Mouse (Mus musculus): ENCODE results near the gene Klhl22.

The Klhl22 gene

GRCm38 (mm10) chr16:17757756-17758155 is 1.7 kb upstream of the Klhl22 start:
- no peak for DNase-seq (ENCODE audit: low read depth)

- DNase-seq (ENCODE audit: low read depth): no peak
Measured at GRCm38 (mm10) chr16:17758902-17759301, 516 bp upstream of the Klhl22 start.

GRCm38 (mm10) chr16:17759813-17760321 is 449 bp downstream of the Klhl22 start:
- peak; percentile 39 for DNase-seq (ENCODE audit: low read depth)

- peak; percentile 28 for DNase-seq (ENCODE audit: low read depth)
Measured at GRCm38 (mm10) chr16:17760657-17761056, 1.2 kb downstream of the Klhl22 start.

- DNase-seq (ENCODE audit: low read depth): peak; percentile 47
Measured at GRCm38 (mm10) chr16:17761074-17761473, 1.7 kb downstream of the Klhl22 start.

- DNase-seq (ENCODE audit: low read depth): no peak
Measured at GRCm38 (mm10) chr16:17764108-17764511, 4.7 kb downstream of the Klhl22 start.

- DNase-seq (ENCODE audit: low read depth): no peak
Measured at GRCm38 (mm10) chr16:17768834-17769233, 9.4 kb downstream of the Klhl22 start.

GRCm38 (mm10) chr16:17771117-17771865 is 11.9 kb downstream of the Klhl22 start:
- no peak for DNase-seq (ENCODE audit: low read depth)

- DNase-seq (ENCODE audit: low read depth): peak; percentile 37
Measured at GRCm38 (mm10) chr16:17776828-17777227, 17.4 kb downstream of the Klhl22 start.

GRCm38 (mm10) chr16:17778223-17778622 is 18.8 kb downstream of the Klhl22 start:
- DNase-seq (ENCODE audit: low read depth): no peak

GRCm38 (mm10) chr16:17779692-17780091 is 20.3 kb downstream of the Klhl22 start:
- DNase-seq (ENCODE audit: low read depth): no peak

- DNase-seq (ENCODE audit: low read depth): no peak
Measured at GRCm38 (mm10) chr16:17785337-17785736, 25.9 kb downstream of the Klhl22 start.

GRCm38 (mm10) chr16:17792728-17793127 is 33.3 kb downstream of the Klhl22 start:
- no peak for DNase-seq (ENCODE audit: low read depth)

GRCm38 (mm10) chr16:17794047-17794446 is 34.6 kb downstream of the Klhl22 start:
- no peak for DNase-seq (ENCODE audit: low read depth)

GRCm38 (mm10) chr16:17795643-17796042 is 36.2 kb downstream of the Klhl22 start:
- no peak for DNase-seq (ENCODE audit: low read depth)

GRCm38 (mm10) chr16:17796519-17796918 is 37.1 kb downstream of the Klhl22 start:
- DNase-seq (ENCODE audit: low read depth): no peak

GRCm38 (mm10) chr16:17796971-17797811 is 37.8 kb downstream of the Klhl22 start, which contains the start of gene Scarf2:
TSS of gene Scarf2 (plus strand) at chr16:17797282.
- DNase-seq (ENCODE audit: low read depth): no peak

- DNase-seq (ENCODE audit: low read depth): no peak
Measured at GRCm38 (mm10) chr16:17797812-17798311, 38.4 kb downstream of the Klhl22 start.

- DNase-seq (ENCODE audit: low read depth): no peak
Measured at GRCm38 (mm10) chr16:17798321-17799180, 39.1 kb downstream of the Klhl22 start.

GRCm38 (mm10) chr16:17799584-17799983 is 40.2 kb downstream of the Klhl22 start:
- DNase-seq (ENCODE audit: low read depth): no peak

- DNase-seq (ENCODE audit: low read depth): no peak
Measured at GRCm38 (mm10) chr16:17801777-17802455, 42.5 kb downstream of the Klhl22 start.

Measured in c-Kit-positive CD71-negative TER-119-negative erythroid progenitor cells, embryonic 14.5 days (primary cell).